Mouse (Mus musculus) embryonic fibroblast, embryonic 13.5 days (primary cell): ENCODE results near the gene Dlx2. TPM values are rescaled to one million over a fixed set of nuclear protein-coding genes. Genes with fewer than 3 reads are reported as not detected.

Source experiments
- H3K27ac ChIP-seq: 2 replicates; pipeline ENCODE4 v1.5.1; 2012; ENCODE audit warnings: low read length, control low read depth, inconsistent platforms; ENCODE audit not compliant: insufficient read depth
- H3K4me1 ChIP-seq: 2 replicates; pipeline ENCODE4 v1.6.1; 2011; ENCODE audit warnings: low read length; ENCODE audit not compliant: control insufficient read depth, insufficient read depth
- H3K4me3 ChIP-seq: 2 replicates; pipeline ENCODE4 v1.5.1; 2011; ENCODE audit warnings: mild to moderate bottlenecking, control low read depth, low read length; ENCODE audit not compliant: insufficient read depth
- CTCF ChIP-seq: IDR thresholded peaks from 2 replicates; pipeline ENCODE4 v1.5.1; 2011; ENCODE audit warnings: mild to moderate bottlenecking, control low read depth, low read length, moderate library complexity, borderline replicate concordance; ENCODE audit not compliant: insufficient read depth
- POLR2A ChIP-seq: IDR thresholded peaks from 2 replicates; pipeline ENCODE4 v1.6.1; 2011; ENCODE audit warnings: low read depth, mild to moderate bottlenecking, control low read depth, low read length, moderate library complexity
- polyA plus RNA-seq: library from polyadenylated mRNA; stranded (reverse); fragments of >200 nt; gene quantifications from 2 replicates; pipeline ENCODE4 v1.2.4, GENCODE M21; 2011; ENCODE audit warnings: low read depth; ENCODE audit not compliant: missing spikeins, insufficient read length

The Dlx2 gene
- polyA plus RNA-seq, 1 experiment: 2.4 TPM

DNA sequence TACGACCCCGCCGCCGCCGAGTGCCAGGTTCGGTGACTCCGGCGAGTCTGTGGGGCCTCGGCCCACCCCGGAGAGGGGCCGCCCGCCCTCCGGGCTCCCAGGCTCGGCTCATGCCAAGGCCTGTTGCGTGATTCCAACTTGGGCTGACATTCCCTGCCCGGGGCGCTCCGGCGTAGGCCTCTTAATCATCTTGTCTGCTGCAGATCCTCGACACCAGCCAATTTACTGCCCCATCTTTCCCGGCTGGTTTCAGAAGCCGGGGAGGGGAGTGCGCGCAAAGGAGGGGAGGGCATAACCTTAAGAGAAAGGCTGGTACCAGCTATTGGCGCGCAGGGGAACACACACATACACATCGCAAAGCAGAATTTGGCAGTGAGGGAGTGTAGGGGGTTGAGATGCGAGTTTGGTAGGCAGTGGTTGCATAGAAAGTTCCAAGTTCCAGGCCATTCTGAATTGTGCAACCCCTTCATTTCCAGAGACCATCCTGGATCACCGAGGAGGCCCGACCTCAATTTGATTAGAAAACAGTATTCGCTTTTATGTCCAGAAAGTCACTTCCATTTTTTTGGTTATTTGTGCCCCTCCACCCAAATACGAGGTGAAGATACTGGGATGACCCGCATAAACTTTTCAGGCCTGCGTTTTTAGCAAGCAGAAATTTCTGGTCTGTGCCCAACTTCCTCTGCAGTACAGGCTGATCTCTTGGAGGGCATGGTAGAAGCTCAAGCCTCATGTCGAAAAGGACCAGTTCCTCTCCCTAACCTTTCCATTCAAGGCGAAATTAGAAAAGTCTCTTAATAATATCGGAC lies 4.9 kb downstream of the Dlx2 start:
- Histone ChIP-seq H3K27ac (peak overlapping the region; percentile 3; the same call in 1 of the 2 replicates), H3K4me3 (no peak overlapping the region), H3K4me1 (no peaks in the 10 kb centered on the region; the same call in 1 of the 2 replicates)
- TF ChIP-seq CTCF (no peak), POLR2A (no peak)

DNA sequence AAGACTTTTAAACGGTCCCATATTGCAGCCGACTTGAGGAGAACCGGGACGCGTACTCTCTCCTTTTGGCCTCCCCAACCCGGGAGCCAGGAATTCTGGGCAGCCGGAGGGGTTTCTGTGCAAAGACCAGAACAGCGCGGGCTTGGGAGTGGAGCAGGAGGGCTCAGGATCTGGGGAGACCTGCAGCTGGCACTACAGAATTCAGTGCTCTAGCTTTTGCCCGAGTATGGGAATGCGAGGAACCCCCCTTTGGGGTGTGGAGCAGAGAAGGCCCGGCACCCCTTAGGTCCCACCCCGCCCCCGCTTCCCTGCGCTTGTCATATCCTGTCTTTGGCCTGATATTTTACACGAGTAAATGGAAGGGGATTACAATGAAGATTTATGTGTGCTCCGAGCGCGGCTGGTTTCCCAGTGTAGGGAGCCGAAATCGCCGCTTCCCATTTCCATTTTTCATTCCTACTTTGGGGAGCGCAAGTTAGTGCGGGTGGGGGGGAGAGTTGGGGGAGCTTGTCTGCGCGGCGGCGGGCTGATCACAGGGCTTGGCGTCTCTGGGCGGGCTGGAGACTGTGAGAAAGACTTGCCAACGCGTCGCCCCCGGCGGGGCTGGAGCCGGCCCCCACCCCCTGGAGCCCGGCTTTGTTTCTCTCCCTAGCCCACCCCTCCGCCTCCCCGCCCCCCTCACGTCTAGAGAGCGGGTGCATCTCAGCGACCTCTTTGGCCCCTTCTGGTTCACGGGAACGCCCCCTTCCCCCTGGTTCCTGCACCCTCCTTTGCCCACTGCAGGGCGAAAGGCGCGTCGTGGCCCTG lies 5.7 kb downstream of the Dlx2 start:
- no peaks in the 10 kb centered on the region; the same call in 1 of the 2 replicates for H3K4me1 ChIP-seq
- no peak overlapping the region for H3K27ac ChIP-seq
- H3K4me3 ChIP-seq: no peak overlapping the region; the same call in 1 of the 2 replicates
- TF ChIP-seq CTCF: no peak
- TF ChIP-seq POLR2A: no peak

DNA sequence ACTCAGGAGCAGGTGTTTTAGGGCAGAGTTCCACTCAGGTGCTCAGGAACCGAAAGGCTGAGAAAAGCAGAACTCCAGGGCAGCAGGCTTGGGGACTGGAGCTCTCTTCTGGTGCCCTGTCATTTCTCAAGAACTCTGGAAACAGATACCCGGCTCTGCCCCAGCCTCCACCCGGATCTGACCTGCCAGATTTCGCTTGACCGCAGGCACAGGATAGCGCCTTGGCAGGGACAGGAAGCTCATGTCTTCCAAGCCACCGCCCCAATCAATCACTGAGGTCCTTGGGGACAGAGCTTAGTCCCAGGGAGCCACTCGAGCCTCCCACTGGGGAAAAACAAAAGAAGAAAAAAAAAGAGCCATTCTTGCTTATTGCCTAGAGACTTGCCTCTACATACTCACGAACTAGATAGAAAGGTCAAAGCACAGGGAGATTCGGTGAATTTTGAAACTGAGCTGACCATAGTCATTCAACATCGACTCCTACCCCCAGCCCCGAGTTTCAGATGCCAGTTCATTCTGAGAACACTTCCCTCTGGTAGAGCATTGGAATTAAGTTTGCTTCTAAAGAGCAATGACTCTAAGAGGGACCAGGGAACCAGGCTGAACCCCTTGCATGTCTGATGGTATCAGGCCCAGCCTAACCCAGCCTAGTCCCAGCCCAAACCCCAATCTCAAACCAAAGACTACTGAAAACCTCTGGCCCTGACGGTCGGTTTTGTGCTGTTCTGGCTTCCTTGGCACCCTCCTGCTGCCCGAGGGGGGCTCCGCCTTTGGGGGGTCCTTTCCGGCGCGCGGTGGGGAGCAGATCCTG lies 12.1 kb downstream of the Dlx2 start:
- TF ChIP-seq POLR2A (no peak), CTCF (no peak)
- H3K4me3 ChIP-seq: no peak overlapping the region
- H3K4me1 ChIP-seq: no peaks in the 10 kb centered on the region
- H3K27ac ChIP-seq: no peak overlapping the region

DNA sequence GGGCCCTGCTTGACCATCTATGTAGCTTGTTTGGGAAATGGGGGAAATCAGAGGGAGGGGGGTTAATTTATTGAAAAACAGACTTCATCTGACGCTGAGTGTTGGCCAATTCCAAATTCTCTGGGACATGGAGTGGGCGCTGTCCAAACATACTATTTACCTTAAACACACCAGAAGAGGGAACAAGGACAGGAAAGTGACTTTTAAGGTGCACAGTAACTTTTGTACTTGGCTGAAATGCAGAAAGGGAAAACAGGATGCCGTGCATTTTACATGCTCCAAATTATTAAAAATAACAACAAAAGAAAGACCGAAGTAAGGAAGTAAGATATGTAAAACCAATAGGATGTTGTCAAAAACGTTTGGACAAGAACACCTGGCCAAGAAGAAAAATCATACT lies 13.5 kb downstream of the Dlx2 start:
- H3K4me1 ChIP-seq: no peaks in the 10 kb centered on the region
- no peak overlapping the region for H3K4me3 ChIP-seq
- no peak overlapping the region for H3K27ac ChIP-seq
- no peak for TF ChIP-seq POLR2A
- no peak for TF ChIP-seq CTCF

DNA sequence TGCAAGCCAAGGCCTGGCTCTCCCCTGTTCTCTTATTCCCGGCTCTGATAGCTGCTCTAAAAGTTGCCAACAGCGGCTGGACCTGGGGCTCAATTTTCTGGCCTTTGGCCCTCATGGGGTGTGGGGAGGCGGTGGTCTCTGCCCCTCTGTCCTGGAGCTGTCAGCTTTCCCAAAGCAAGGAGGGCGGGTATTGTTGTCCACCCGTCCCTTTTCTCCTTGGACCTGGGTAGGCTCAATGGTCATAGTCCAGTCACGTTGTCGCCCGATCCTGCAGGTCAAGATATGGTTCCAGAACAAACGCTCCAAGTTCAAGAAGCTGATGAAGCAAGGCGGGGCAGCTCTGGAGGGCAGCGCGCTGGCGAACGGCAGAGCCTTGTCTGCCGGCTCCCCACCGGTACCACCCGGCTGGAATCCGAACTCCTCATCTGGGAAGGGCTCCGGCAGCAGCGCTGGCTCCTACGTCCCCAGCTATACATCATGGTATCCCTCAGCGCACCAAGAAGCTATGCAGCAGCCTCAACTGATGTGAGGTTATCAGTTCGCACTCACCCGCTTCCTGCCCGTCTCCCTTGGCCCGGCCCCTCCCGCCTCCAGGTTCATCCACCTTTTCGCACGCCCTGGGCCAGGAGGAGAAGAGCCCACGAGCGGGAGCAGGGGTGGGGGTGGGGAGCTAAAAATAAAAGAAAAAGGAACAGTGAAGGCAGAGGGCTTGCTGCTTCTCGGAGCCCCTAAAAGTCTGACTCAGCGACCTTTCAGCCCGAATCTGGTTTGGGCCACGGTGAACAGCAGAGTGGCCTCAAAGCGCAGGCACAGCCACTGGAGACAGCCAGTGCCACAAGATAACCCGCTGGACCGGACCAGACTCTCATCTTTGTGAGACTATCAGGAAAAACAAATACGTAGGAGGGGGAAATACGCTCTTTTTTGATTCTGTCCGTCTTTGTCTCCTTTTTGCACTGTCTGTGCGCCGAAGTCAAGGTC lies 14.3 kb downstream of the Dlx2 start:
- TF ChIP-seq CTCF: no peak
- no peak for TF ChIP-seq POLR2A
- Histone ChIP-seq H3K4me3 (no peak overlapping the region), H3K27ac (no peak overlapping the region), H3K4me1 (no peaks in the 10 kb centered on the region)

DNA sequence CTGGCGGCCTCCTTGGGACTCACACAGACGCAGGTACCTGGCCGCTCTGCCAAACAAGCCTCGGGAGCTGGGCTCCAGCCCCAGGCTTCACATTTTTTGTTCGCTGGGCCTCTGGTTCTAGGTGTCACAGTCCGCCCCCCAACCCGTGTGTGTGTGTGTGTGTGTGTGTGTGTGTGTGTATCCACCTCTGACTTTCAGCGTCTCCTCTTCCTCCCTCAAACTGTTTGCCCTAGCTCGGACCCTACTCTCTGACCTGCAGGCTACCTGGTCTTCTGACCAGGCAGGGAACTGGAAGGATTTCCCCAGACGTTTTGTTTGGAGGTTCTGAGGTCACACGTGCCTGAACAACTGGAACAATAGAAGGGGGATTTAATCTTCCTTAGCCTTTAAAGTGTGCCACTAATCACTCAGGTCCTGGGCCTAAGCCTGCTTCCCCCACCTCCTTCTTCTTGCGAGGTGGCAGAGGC lies 15.4 kb downstream of the Dlx2 start:
- H3K4me3 ChIP-seq: peak overlapping the region; percentile 46; the same call in 1 of the 2 replicates
- no peak overlapping the region for H3K27ac ChIP-seq
- no peaks in the 10 kb centered on the region for H3K4me1 ChIP-seq
- TF ChIP-seq POLR2A (no peak), CTCF (no peak)

DNA sequence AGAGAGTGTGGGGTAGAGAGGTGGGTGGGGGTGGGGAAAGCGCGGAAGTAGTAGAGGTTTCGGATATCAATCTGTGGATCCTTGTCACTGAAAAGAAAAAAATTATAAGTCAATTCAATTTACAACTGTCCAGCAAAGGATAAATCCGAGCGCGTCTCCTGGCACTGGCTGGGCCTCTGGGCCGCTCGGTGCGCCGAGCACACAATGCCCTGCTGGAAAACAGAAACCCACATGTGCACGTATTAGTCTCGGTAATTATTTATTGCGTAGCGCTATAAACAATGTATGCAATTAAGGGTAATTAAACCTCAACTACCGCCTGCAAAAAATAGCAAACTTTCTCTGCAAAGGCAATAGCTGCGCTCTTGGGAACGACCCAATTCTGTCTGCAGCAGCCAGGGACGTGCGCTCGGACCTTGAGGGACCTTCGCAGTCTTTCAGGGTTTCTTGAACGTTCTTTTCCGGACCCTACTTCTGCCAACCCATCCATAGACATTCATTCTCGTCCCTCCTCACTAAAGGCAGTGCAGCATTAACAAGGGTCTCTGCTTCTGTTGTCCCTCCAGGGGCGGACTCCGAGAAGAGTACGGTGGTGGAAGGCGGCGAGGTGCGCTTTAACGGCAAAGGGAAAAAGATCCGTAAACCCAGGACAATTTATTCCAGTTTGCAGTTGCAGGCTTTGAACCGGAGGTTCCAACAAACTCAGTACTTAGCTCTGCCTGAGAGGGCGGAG lies 16.0 kb downstream of the Dlx2 start:
- no peaks in the 10 kb centered on the region for H3K4me1 ChIP-seq
- TF ChIP-seq CTCF: no peak
- TF ChIP-seq POLR2A: no peak
- no peak overlapping the region for H3K27ac ChIP-seq
- H3K4me3 ChIP-seq: peak overlapping the region; percentile 46
